Mouse (Mus musculus): ENCODE measurements around the gene Fhit. TPM values are rescaled to one million over a fixed set of nuclear protein-coding genes. Genes with fewer than 3 reads are reported as not detected.

Gene Fhit
- total RNA-seq, 2 experiments from 2014 or later: 4.8 to 5.8 TPM

- Histone ChIP-seq H3K4me3 (no peak overlapping the region), H3K27ac (no peak overlapping the region)
- DNase-seq (ENCODE audit: low spot score in 2 of 2): no peak
- no peak for TF ChIP-seq CTCF (conservative IDR thresholded peaks at IDR 0.05)
Measured at GRCm38 (mm10) chr14:9552149-9552548, 1609.7 kb downstream of the Fhit start.

GRCm38 (mm10) chr14:9547952-9548351, 1613.9 kb downstream of the Fhit start:
- TF ChIP-seq CTCF (conservative IDR thresholded peaks at IDR 0.05): no peak
- DNase-seq (ENCODE audit: low spot score in 2 of 2): no peak
- no peak overlapping the region for H3K4me3 ChIP-seq
- H3K27ac ChIP-seq: no peak overlapping the region

DNA sequence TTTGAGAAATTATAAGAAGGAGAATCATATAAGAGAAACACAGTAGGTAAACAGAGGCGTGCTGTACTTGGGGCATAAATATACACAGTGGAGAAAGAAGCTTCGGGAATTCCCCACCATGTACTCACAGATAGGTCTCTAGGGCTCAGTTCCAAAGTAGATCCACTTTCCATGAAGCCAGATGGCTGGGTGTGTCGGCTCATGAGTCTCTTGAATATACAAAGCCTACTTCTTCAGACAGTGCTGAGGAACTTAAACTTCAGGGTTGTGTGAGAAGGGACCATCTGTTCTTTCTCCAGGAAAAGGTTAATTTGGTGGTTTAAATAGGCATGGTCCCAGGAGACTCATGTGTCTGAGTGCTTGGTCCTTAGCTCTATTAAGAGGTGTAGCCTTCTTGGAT, 1617.5 kb downstream of the Fhit start:
- H3K4me3 ChIP-seq: no peak overlapping the region
- H3K27ac ChIP-seq: no peak overlapping the region
- no peak for DNase-seq (ENCODE audit: low spot score in 2 of 2)
- TF ChIP-seq CTCF (conservative IDR thresholded peaks at IDR 0.05): no peak

DNA sequence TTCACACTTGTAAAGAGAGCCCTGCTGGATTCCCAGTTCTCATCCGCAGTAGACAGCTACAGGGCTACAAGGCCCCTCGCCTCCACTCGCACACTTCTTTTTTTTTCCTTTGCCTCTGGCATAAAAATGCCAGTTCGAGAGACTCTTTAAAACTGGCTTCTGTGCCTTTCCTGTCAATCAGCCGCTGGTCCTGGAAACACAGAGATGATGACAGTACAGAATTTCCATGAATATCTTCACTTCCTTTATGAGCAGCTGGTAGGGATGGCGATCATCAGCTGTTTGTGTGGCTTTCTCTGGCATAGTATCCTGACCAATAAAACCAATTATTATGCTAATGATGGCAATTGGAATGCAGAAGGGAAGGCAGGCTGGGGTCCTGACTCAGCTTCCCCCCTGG, 1626.3 kb downstream of the Fhit start:
- no peak for TF ChIP-seq CTCF (conservative IDR thresholded peaks at IDR 0.05)
- DNase-seq (ENCODE audit: low spot score in 2 of 2): peak in 1 of 2 experiments; percentile 10
- Histone ChIP-seq H3K27ac (0 out of 2 replicates have a peak overlapping the region, but pooled peaks have one; percentile 7), H3K4me3 (no peak overlapping the region)

GRCm38 (mm10) chr14:9529247-9529646, 1632.6 kb downstream of the Fhit start:
- H3K4me3 ChIP-seq: no peak overlapping the region
- H3K27ac ChIP-seq: no peak overlapping the region
- DNase-seq (ENCODE audit: low spot score in 2 of 2): no peak
- no peak for TF ChIP-seq CTCF (conservative IDR thresholded peaks at IDR 0.05)

DNA sequence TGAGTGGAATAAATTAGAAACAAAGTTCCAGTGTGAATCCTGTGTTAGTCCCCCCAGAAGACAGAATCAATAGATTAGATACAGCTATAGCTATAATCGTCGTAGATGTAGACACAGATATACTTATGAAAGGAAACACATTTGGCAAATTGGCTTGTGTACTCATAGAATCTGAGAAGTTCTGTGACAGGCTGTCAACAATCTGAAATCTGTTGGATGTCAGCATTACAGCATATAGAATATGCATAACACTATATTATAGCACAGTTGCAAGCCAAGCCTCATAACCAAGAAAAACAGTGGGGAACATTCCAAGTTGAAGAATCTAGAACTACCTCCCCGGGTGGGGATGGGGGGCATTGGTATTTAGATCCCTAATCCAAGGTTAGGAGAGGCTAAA, 1635.7 kb downstream of the Fhit start:
- DNase-seq (ENCODE audit: low spot score in 2 of 2): no peak
- no peak for TF ChIP-seq CTCF (conservative IDR thresholded peaks at IDR 0.05)
- no peak overlapping the region for H3K4me3 ChIP-seq
- H3K27ac ChIP-seq: no peak overlapping the region

DNA sequence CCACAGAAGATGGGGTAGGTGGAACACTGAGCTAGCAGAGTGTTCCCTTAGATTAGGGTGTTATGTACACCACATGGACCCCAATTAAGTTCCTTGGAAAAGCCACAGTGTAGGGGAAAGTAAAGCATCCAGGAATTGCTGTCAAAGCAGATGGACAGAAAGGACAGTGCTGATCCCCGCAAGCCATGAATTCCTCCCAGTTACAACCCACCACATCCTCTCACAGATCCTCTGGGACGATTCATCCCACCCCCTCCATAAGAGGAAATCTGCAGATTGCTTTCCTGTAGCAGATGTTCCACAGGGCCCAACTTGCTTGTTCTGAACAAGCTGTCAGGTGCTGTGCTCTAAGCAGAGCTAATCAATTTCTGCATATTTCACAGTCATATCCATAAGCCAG, 1644.2 kb downstream of the Fhit start:
- peak; percentile 48 to 61 for DNase-seq (ENCODE audit: low spot score in 2 of 2)
- H3K4me3 ChIP-seq: no peak overlapping the region
- peak overlapping the region; percentile 65 for H3K27ac ChIP-seq
- no peak for TF ChIP-seq CTCF (conservative IDR thresholded peaks at IDR 0.05)

GRCm38 (mm10) chr14:9509678-9510077, 1652.2 kb downstream of the Fhit start:
- DNase-seq (ENCODE audit: low spot score in 2 of 2): no peak
- Histone ChIP-seq H3K27ac (no peak overlapping the region), H3K4me3 (no peak overlapping the region)
- no peak for TF ChIP-seq CTCF (conservative IDR thresholded peaks at IDR 0.05)

Other genes starting within 250 kb of the Fhit start
- gene Gm3839, start 194.7 kb upstream of the Fhit start, total RNA-seq (2021): 1 to 10 TPM in 1 of 2 experiments, under 1 TPM in 1; 0.51 to 1.0 TPM

Data from layer of hippocampus, adult 2 months (tissue).